Mouse (Mus musculus): ENCODE data around the gene Nudcd3. TPM values are rescaled to one million over a fixed set of nuclear protein-coding genes. Genes with fewer than 3 reads are reported as not detected.

The Nudcd3 gene
- polyA plus RNA-seq, 2 experiments = 9.3 to 10.2 TPM

- no peak for ATAC-seq (ENCODE audit: insufficient read depth)
- WGBS (ENCODE audit: insufficient replicate concordance) = 65% methylated on average over 7 of the region's 7 CpGs
- Histone ChIP-seq H3K9ac (replicated peaks) (no peak overlapping the region), H3K36me3 (replicated peaks; ENCODE audit: control insufficient read depth, insufficient read depth, low read depth) (no peaks in the 10 kb centered on the region), H3K27ac (no peak overlapping the region), H3K4me3 (ENCODE audit: insufficient read depth in 1 of 2, low read depth in 2 of 2, low read length in 2 of 2) (no peak overlapping the region), H3K4me2 (ENCODE audit: low read depth) (no peak overlapping the region), H3K27me3 (ENCODE audit: control insufficient read depth, insufficient read depth, low read length) (peaks cover 44% of the 10 kb centered on the region), H3K4me1 (replicated peaks; ENCODE audit: control insufficient read depth in 2 of 2, insufficient read depth in 2 of 2, low read length in 1 of 2) (no peaks in the 10 kb centered on the region), H3K9me3 (ENCODE audit: control insufficient read depth, low read length) (no peaks in the 10 kb centered on the region)
- no peak for DNase-seq (ENCODE audit: low read depth in 3 of 3, low spot score in 3 of 3)
- no peak for TF ChIP-seq EP300 (IDR thresholded peaks at IDR 0.05; ENCODE audit: low read depth)
- TF ChIP-seq CTCF (IDR thresholded peaks at IDR 0.05; ENCODE audit: low read depth) = no peak
These were observed 137.2 kb downstream of the Nudcd3 start for GRCm38 (mm10) chr11:6063065-6063464.

GRCm38 (mm10) chr11:6062329-6062728, 137.9 kb downstream of the Nudcd3 start:
- TF ChIP-seq CTCF (IDR thresholded peaks at IDR 0.05; ENCODE audit: low read depth) (no peak), EP300 (IDR thresholded peaks at IDR 0.05; ENCODE audit: low read depth) (no peak)
- Histone ChIP-seq H3K36me3 (replicated peaks; ENCODE audit: control insufficient read depth, insufficient read depth, low read depth) (no peaks in the 10 kb centered on the region), H3K4me1 (replicated peaks; ENCODE audit: control insufficient read depth in 2 of 2, insufficient read depth in 2 of 2, low read length in 1 of 2) (no peaks in the 10 kb centered on the region), H3K9me3 (ENCODE audit: control insufficient read depth, low read length) (no peaks in the 10 kb centered on the region), H3K27me3 (ENCODE audit: control insufficient read depth, insufficient read depth, low read length) (peaks cover 37% of the 10 kb centered on the region), H3K9ac (replicated peaks) (no peak overlapping the region), H3K4me2 (ENCODE audit: low read depth) (no peak overlapping the region), H3K4me3 (ENCODE audit: insufficient read depth in 1 of 2, low read depth in 2 of 2, low read length in 2 of 2) (no peak overlapping the region), H3K27ac (no peak overlapping the region)
- 68% methylated on average over 11 of the region's 11 CpGs for WGBS (ENCODE audit: insufficient replicate concordance)
- DNase-seq (ENCODE audit: low read depth in 3 of 3, low spot score in 3 of 3) = no peak
- ATAC-seq (ENCODE audit: insufficient read depth) = no peak

- Histone ChIP-seq H3K4me1 (replicated peaks; ENCODE audit: control insufficient read depth in 2 of 2, insufficient read depth in 2 of 2, low read length in 1 of 2) (no peaks in the 10 kb centered on the region), H3K9me3 (ENCODE audit: control insufficient read depth, low read length) (no peaks in the 10 kb centered on the region), H3K4me2 (ENCODE audit: low read depth) (no peak overlapping the region), H3K4me3 (ENCODE audit: insufficient read depth in 1 of 2, low read depth in 2 of 2, low read length in 2 of 2) (no peak overlapping the region), H3K9ac (replicated peaks) (no peak overlapping the region), H3K27ac (no peak overlapping the region), H3K36me3 (replicated peaks; ENCODE audit: control insufficient read depth, insufficient read depth, low read depth) (no peaks in the 10 kb centered on the region), H3K27me3 (ENCODE audit: control insufficient read depth, insufficient read depth, low read length) (peaks cover 32% of the 10 kb centered on the region)
- DNase-seq (ENCODE audit: low read depth in 3 of 3, low spot score in 3 of 3) (no peak), ATAC-seq (ENCODE audit: insufficient read depth) (no peak)
- 56% methylated on average over 5 of the region's 5 CpGs for WGBS (ENCODE audit: insufficient replicate concordance)
- TF ChIP-seq EP300 (IDR thresholded peaks at IDR 0.05; ENCODE audit: low read depth) = no peak
- no peak for TF ChIP-seq CTCF (IDR thresholded peaks at IDR 0.05; ENCODE audit: low read depth)
These were observed 138.3 kb downstream of the Nudcd3 start for GRCm38 (mm10) chr11:6061891-6062290.

- no peak for TF ChIP-seq EP300 (IDR thresholded peaks at IDR 0.05; ENCODE audit: low read depth)
- no peak for TF ChIP-seq CTCF (IDR thresholded peaks at IDR 0.05; ENCODE audit: low read depth)
- 74% methylated on average over 10 of the region's 10 CpGs for WGBS (ENCODE audit: insufficient replicate concordance)
- ATAC-seq (ENCODE audit: insufficient read depth) = no peak
- Histone ChIP-seq H3K4me1 (replicated peaks; ENCODE audit: control insufficient read depth in 2 of 2, insufficient read depth in 2 of 2, low read length in 1 of 2) (no peaks in the 10 kb centered on the region), H3K9me3 (ENCODE audit: control insufficient read depth, low read length) (no peaks in the 10 kb centered on the region), H3K4me2 (ENCODE audit: low read depth) (no peak overlapping the region), H3K4me3 (ENCODE audit: insufficient read depth in 1 of 2, low read depth in 2 of 2, low read length in 2 of 2) (no peak overlapping the region), H3K27me3 (ENCODE audit: control insufficient read depth, insufficient read depth, low read length) (peaks cover 5% of the 10 kb centered on the region), H3K27ac (no peak overlapping the region), H3K36me3 (replicated peaks; ENCODE audit: control insufficient read depth, insufficient read depth, low read depth) (no peaks in the 10 kb centered on the region), H3K9ac (replicated peaks) (no peak overlapping the region)
- DNase-seq (ENCODE audit: low read depth in 3 of 3, low spot score in 3 of 3) = no peak
These were observed 141.1 kb downstream of the Nudcd3 start for GRCm38 (mm10) chr11:6059162-6059561.

Other genes starting within 250 kb of the Nudcd3 start
- gene Ykt6, start 244.7 kb downstream of the Nudcd3 start, polyA plus RNA-seq (2012; rRNA removed) = 14.9 and 18.7 TPM in 2 replicates
- 9.6 and 10.1 TPM in 2 replicates for gene Ykt6, start 244.7 kb downstream of the Nudcd3 start, polyA plus RNA-seq (2014; fragmentation: Nextera tagmentation; extraction: Ambion mirVana)
- 0.40 and 0.63 TPM in 2 replicates for gene Camk2b, start 134.1 kb downstream of the Nudcd3 start, polyA plus RNA-seq (2012; rRNA removed)
- gene Camk2b, start 134.1 kb downstream of the Nudcd3 start, polyA plus RNA-seq (2014; fragmentation: Nextera tagmentation; extraction: Ambion mirVana) = 0.40 and 0.55 TPM in 2 replicates
- 0.04 and 0.05 TPM in 2 replicates for gene A730071L15Rik, start 386 bp downstream of the Nudcd3 start, polyA plus RNA-seq (2012; rRNA removed)
- gene A730071L15Rik, start 386 bp downstream of the Nudcd3 start, polyA plus RNA-seq (2014; fragmentation: Nextera tagmentation; extraction: Ambion mirVana) = not detected in 2 replicates
- 0.11 and 0.13 TPM in 2 replicates for gene Npc1l1, start 29.7 kb upstream of the Nudcd3 start, polyA plus RNA-seq (2012; rRNA removed)
- 0.08 and 0.19 TPM in 2 replicates for gene Npc1l1, start 29.7 kb upstream of the Nudcd3 start, polyA plus RNA-seq (2014; fragmentation: Nextera tagmentation; extraction: Ambion mirVana)
- gene Ddx56, start 67.4 kb upstream of the Nudcd3 start, polyA plus RNA-seq (2012; rRNA removed) = 25.4 and 28.7 TPM in 2 replicates
- gene Ddx56, start 67.4 kb upstream of the Nudcd3 start, polyA plus RNA-seq (2014; fragmentation: Nextera tagmentation; extraction: Ambion mirVana) = 45.8 and 53.4 TPM in 2 replicates
- 23.9 and 28.3 TPM in 2 replicates for gene Tmed4, start 74.5 kb upstream of the Nudcd3 start, polyA plus RNA-seq (2012; rRNA removed)
- gene Tmed4, start 74.5 kb upstream of the Nudcd3 start, polyA plus RNA-seq (2014; fragmentation: Nextera tagmentation; extraction: Ambion mirVana) = 37.4 and 37.5 TPM in 2 replicates
- gene Ogdh, start 91.2 kb upstream of the Nudcd3 start, polyA plus RNA-seq (2012; rRNA removed) = 38.6 and 41.8 TPM in 2 replicates
- 60.6 and 72.8 TPM in 2 replicates for gene Ogdh, start 91.2 kb upstream of the Nudcd3 start, polyA plus RNA-seq (2014; fragmentation: Nextera tagmentation; extraction: Ambion mirVana)
- 7.3 and 9.4 TPM in 2 replicates for gene Zmiz2, start 188.7 kb upstream of the Nudcd3 start, polyA plus RNA-seq (2012; rRNA removed)
- gene Zmiz2, start 188.7 kb upstream of the Nudcd3 start, polyA plus RNA-seq (2014; fragmentation: Nextera tagmentation; extraction: Ambion mirVana) = 3.9 and 4.1 TPM in 2 replicates
- 1,485 and 1,780 TPM in 2 replicates for gene Ppia, start 215.0 kb upstream of the Nudcd3 start, polyA plus RNA-seq (2012; rRNA removed)
- 3,165 and 3,291 TPM in 2 replicates for gene Ppia, start 215.0 kb upstream of the Nudcd3 start, polyA plus RNA-seq (2014; fragmentation: Nextera tagmentation; extraction: Ambion mirVana)
- gene H2afv, start 244.0 kb upstream of the Nudcd3 start, polyA plus RNA-seq (2012; rRNA removed) = 35.2 and 44.2 TPM in 2 replicates
- 117 and 119 TPM in 2 replicates for gene H2afv, start 244.0 kb upstream of the Nudcd3 start, polyA plus RNA-seq (2014; fragmentation: Nextera tagmentation; extraction: Ambion mirVana)